Comparison of ENCODE assay signal across 15 mouse cellular contexts in genomic region chr3:41618488-41618887, GRCm38 (mm10).
DNase-seq lines count a peak whose midpoint lies in the region; ATAC-seq and TF ChIP-seq lines count a peak whose summit lies in the region.
"Had no signal": no experiment of that assay in that cellular context is flagged by ENCODE, and none has a peak within 500 bp of the region (broad histone marks: within the 10 kb centered on the region; RNA-seq: fewer than 3 reads in every experiment).

No protein-coding gene starts in this region.

- no peaks in the 10 kb centered on the region for H3K9me3 ChIP-seq in forebrain, postnatal 0 days (ENCODE audit: low read length)

- no peak overlapping the region for H3K27ac ChIP-seq in forebrain, postnatal 0 days (ENCODE audit: low read depth, low read length)
- H3K27ac ChIP-seq: layer of hippocampus, adult 2 months had no signal

- H3K4me1 ChIP-seq in forebrain, postnatal 0 days (ENCODE audit: insufficient read depth) = 0 out of 2 replicates have a peak, but pooled peaks cover 3% of the 10 kb centered on the region

- no peak for TF ChIP-seq CTCF in forebrain, postnatal 0 days (IDR thresholded peaks at IDR 0.05; ENCODE audit: low read depth)

- ATAC-seq in forebrain, postnatal 0 days = peak; percentile 77
- ATAC-seq: CD4-positive, CD25-positive, alpha-beta regulatory T cell, adult 4 months; Patski had no signal

- intact Hi-C loops in heart, postnatal 25 days (cut with DNase I) = no loop called here

- no peaks in the 10 kb centered on the region for H3K27me3 ChIP-seq in forebrain, postnatal 0 days (ENCODE audit: insufficient read depth, low read length)
- H3K27me3 ChIP-seq: Patski had no signal

- H3K9ac ChIP-seq in forebrain, postnatal 0 days = no peak overlapping the region

- H3K36me3 ChIP-seq in forebrain, postnatal 0 days (ENCODE audit: insufficient read depth) = peaks cover 17% of the 10 kb centered on the region

- peak; percentile 21 to 32 for DNase-seq in heart, adult 9 months (ENCODE audit: low spot score in 2 of 2)
- DNase-seq in heart, postnatal 25 days (ENCODE audit: low spot score) = no peak
- DNase-seq in kidney, postnatal 14 days = peak; percentile 51
- DNase-seq in kidney, adult 18-20 months = no peak
- peak; percentile 43 for DNase-seq in MN1 (ENCODE audit: low spot score)
- DNase-seq in forebrain, postnatal 0 days = peak; percentile 44
- no peak for DNase-seq in thymus, postnatal 10 days (ENCODE audit: low spot score in 2 of 2)
- DNase-seq: adrenal gland, adult 2 months; heart, adult 18-20 months; lung, postnatal 36 days; thymus, postnatal 4 days had no signal

- 48% methylated on average over 3 of the region's 3 CpGs for WGBS in forebrain, postnatal 0 days

- H3K4me2 ChIP-seq in forebrain, postnatal 0 days (ENCODE audit: low read depth) = no peak overlapping the region
- H3K4me2 ChIP-seq: liver, embryonic 11.5 days had no signal

- no peak overlapping the region for H3K4me3 ChIP-seq in forebrain, postnatal 0 days (ENCODE audit: low read depth, low read length)
- H3K4me3 ChIP-seq: layer of hippocampus, adult 2 months had no signal

Comparison
In these comparisons a context has a peak if more than half of its experiments do, and no peak if none do; other contexts are left out.
1. DNase-seq: peak in heart, adult 9 months (2 of 2), kidney, postnatal 14 days (single experiment), MN1 (single experiment) and forebrain, postnatal 0 days (single experiment); none in heart, postnatal 25 days (single experiment), kidney, adult 18-20 months (single experiment) and thymus, postnatal 10 days (0 of 2).